Mouse (Mus musculus) cerebral cortex, adult 2 months (tissue): ENCODE data around the gene Sp8.

Source experiments
- WGBS: fragments of 180-500 bp; shearing (Covaris S2); methylation state at CpG from one replicate; pipeline ENCODE4 v1.1.7; 2018; 5-methylcytosine and 5-hydroxymethylcytosine counted together

Sp8 gene

GRCm38 (mm10) chr12:118849203-118849861 is 3.2 kb downstream of the Sp8 start:
- 1% methylated on average over 78 of the region's 78 CpGs for WGBS

- WGBS = 5% methylated on average over 11 of the region's 11 CpGs
Measured at GRCm38 (mm10) chr12:118849996-118850395, 3.9 kb downstream of the Sp8 start.

GRCm38 (mm10) chr12:118850851-118851410 is 4.8 kb downstream of the Sp8 start:
- 37% methylated on average over 12 of the region's 12 CpGs for WGBS

- 30% methylated on average over 3 of the region's 3 CpGs for whole genome bisulfite sequencing
Measured at GRCm38 (mm10) chr12:118853331-118853730, 7.2 kb downstream of the Sp8 start.

GRCm38 (mm10) chr12:118854401-118854800 is 8.3 kb downstream of the Sp8 start:
- 6% methylated on average over 10 of the region's 10 CpGs for WGBS

- WGBS = 2% methylated on average over 34 of the region's 34 CpGs
Measured at GRCm38 (mm10) chr12:118854831-118855453, 8.8 kb downstream of the Sp8 start.

GRCm38 (mm10) chr12:118856151-118856550 is 10.0 kb downstream of the Sp8 start:
- WGBS = 10% methylated on average over 7 of the region's 7 CpGs

- WGBS = 66% methylated on average over 8 of the region's 8 CpGs
Measured at GRCm38 (mm10) chr12:118872673-118873072, 26.5 kb downstream of the Sp8 start.

- WGBS = 83% methylated on average over 2 of the region's 2 CpGs
Measured at GRCm38 (mm10) chr12:118887964-118888363, 41.8 kb downstream of the Sp8 start.
